Mouse (Mus musculus) fat pad, adult 2 months (tissue): ENCODE results near the gene Nlrp9b.
"Not testable (repeated sequence)": the region's sequence is repeated elsewhere in the genome, so short reads cannot be mapped to it uniquely, and the experiment has no call there.

Experiments
- DNase-seq: peaks from one replicate; pipeline ENCODE4 v3.0.0-alpha.2; 2011; ENCODE audit warnings: low read depth, low spot score; ENCODE audit errors: extremely low read depth

Nlrp9b gene

DNA sequence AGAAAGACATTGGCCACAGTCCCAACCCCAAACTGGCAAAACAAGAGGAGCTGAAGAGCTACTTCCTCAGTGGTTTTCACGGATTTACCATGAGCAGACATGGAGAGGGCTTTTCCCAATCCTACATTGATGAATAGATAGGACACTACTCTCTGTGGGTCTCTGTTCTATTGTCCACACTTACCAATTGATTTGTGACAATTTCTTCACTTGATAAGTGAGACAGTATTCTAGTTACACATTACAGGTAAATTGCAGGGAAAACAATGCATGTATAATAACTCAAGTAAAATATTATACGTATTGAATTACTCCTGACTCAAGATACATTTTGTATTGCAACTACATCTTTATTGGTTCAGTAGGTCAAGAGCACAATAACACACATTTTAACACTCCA lies 131.2 kb downstream of the Nlrp9b start, which contains the start of gene Gm16442:
Gene Gm16442, minus strand, starts transcription at position 101 of the 400 bp plus-strand sequence.
- not testable (repeated sequence) for DNase-seq
